Mouse (Mus musculus): Measurements from ENCODE around the gene Wdr93.

Wdr93 gene

DNA sequence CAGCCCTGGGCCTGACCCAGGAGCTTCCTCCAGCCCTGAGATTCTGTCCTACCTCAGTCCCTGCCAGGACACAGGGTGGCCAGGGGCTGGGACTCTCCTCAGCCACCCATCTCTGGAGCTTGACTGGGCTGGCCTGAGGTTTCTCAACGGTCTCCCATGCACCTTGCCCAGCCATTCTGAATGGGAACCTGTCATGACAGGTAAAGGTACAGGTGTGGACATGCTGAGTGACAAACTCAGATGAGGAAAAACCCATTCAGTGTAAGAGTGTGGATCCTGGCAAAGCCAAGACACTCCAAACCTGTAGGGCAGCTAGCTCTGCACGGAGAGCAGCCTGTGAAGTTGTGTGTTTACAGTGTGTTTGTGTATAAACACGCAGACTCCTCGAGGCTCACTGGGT lies 57.4 kb downstream of the Wdr93 start:
- DNase-seq (ENCODE audit: low read depth, low spot score), result no peak

DNA sequence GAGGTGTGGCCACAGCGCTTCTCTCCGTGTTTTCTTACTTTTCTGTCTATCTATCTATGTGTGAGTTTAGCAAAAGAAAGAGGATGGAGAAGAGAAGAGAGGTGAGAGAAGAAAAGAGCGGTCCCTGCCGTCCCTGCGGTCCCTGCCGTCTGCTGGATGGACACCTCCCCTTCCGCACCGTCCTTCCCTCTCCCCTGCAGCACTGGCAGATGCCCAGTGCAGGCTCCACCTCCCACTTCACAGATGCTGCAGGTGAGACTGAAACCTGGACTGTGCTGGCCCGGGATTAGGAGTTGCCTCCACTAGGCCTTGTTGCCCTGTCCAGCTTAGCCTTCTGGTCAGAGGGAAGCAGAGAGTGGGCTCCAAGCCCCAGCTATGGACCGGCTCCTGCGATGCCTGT lies 58.4 kb downstream of the Wdr93 start:
- no peak for DNase-seq (ENCODE audit: low read depth, low spot score)

DNA sequence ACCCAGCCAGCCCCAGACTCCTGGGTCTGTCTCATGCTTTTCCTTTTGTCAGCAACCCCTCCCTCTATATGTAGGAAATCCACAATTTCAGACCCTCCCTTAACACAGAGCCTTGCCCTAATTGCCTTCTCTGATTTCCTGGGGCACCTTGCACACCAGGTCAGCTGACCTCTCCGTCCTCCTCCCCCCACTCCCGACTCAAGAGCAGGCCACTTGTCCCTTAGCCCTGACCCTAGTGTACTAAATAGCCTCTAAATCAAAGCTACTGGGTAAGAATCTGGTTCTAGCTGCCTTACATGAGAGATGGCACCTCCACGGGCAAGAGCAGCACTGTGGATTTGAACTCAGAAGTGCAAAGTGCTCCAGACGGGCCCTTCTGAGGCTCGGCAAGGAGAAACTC lies 59.1 kb downstream of the Wdr93 start:
- no peak for DNase-seq (ENCODE audit: low read depth, low spot score)

DNA sequence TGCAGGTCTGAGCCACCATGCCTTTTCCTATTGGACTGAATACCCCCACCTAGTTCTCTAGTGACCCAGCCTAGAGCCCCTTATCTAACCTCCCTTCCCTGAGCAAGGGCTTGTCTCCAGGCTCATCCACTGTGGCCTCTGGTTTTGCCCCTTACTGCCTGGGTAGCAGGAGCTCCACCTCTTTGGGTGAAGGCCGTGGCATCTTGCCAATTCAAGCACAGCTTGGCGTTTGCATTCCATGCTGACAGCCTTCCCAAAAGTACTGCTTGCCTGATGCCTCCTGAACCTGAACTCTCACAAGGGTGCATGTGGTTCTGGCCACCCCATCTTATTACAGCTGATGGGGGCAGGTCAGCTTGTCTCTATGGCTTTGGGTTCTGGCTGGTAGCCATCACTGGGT lies 60.9 kb downstream of the Wdr93 start:
- no peak for DNase-seq (ENCODE audit: low read depth, low spot score)

GRCm38 (mm10) chr7:79808561-79808960 lies 65.6 kb downstream of the Wdr93 start:
- no peak for DNase-seq (ENCODE audit: low read depth, low spot score)

GRCm38 (mm10) chr7:79810611-79811506 lies 67.9 kb downstream of the Wdr93 start, which contains the start of gene Mesp2:
Gene Mesp2 (plus strand): TSS chr7:79810727.
- DNase-seq (ENCODE audit: low read depth, low spot score), result peak; percentile 80

GRCm38 (mm10) chr7:79813409-79813808 lies 70.4 kb downstream of the Wdr93 start:
- DNase-seq (ENCODE audit: low read depth, low spot score), result no peak

DNA sequence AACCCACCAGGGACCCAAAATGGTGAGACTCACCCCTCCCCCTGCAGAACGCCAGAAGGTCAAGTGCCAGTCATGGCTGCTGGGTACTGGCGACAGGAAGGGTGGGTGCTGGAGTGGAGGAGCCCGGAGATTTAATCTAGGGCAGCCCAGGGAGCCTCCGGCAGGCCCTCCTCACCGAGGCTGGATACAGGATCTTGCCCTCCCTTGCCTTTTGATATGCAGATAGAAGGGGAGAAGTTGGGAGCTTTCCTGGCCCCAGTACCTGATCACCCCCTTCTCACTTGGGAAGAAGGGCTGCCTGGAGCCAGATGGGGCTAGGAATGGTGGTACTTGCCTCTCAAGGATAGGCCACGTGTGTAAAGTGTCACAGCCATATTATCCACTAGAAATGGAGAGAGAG lies 75.4 kb downstream of the Wdr93 start:
- no peak for DNase-seq (ENCODE audit: low read depth, low spot score)

DNA sequence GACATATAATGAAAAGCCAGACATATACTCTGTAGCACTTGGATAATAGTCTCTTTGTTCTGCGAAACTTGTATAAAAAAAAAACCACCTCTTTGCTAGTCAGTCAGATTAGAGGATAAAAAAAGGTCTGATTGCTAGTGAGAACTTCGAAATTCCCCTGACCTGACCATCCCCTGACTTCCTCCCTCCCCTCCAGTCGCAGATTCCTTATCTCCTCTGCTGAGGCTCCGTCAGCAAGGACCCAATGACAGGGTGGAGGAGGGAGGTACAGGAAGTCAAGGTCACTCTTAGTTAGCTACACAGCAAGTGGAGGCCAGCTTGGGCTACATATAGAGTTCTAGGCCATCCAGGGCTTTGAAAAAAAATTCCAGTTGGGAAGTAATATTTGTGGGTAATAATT lies 76.6 kb downstream of the Wdr93 start:
- DNase-seq (ENCODE audit: low read depth, low spot score), result no peak

DNA sequence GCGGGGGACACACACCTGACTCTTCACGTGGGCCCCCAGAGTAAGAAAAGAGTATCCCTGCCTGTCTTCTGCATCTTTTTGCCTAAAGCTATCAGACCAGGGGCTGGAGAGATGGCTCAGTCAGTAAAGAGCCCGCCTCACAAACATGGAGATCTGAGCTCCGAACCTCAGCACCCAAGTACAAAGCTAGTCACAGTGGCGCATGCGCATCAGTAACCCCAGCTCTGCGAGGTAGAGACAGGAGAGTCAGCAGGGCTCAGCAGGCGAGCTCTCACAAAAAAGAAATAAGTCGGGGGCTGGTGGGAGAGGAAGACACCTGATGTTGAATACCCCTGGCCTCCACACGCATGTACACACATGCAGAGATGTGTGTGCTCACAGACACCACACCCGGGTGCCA lies 77.0 kb downstream of the Wdr93 start:
- DNase-seq (ENCODE audit: low read depth, low spot score), result no peak

- DNase-seq (ENCODE audit: low read depth, low spot score), result no peak
These were observed 79.2 kb downstream of the Wdr93 start for GRCm38 (mm10) chr7:79822092-79822695.

GRCm38 (mm10) chr7:79828341-79828740 lies 85.4 kb downstream of the Wdr93 start:
- DNase-seq (ENCODE audit: low read depth, low spot score), result no peak

DNA sequence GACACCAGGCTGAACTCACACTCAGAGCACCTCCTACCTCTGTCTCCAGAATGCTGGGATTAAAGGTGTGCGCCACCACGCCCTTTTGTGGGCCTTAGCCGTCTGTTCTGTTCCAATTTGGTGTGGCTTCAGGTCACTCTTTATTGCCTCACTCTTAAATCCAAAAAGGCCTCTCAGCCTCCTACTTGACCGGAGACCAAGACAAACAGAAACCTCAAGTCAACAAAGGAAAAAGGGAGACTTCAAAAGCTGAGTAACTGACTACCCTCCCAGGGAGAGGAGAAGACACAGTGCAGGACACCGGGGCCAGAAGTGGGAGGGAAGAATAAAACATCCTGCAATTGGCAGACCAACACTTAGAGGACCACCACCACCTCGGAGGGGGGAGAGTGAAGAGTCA lies 88.2 kb downstream of the Wdr93 start:
- no peak for DNase-seq (ENCODE audit: low read depth, low spot score)

DNA sequence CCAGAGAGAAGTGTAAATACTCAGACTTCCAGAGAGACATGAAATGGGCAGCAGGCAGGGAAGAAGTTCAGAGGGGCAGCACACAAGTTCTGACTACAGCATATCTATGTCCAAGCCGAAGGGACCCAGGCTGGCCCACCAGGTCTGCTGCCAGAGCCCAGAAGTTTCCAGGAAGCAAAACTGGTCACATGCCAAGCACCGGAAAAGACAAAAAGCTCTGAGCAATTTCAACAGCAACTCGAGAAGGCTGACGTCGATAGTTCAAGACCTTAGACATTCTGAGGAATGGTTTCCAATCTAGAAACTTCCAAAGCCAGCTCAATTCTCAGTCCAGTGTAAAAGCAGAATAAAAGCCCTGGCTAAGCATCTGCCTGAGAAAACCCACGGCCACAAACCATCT lies 88.6 kb downstream of the Wdr93 start:
- no peak for DNase-seq (ENCODE audit: low read depth, low spot score)

DNA sequence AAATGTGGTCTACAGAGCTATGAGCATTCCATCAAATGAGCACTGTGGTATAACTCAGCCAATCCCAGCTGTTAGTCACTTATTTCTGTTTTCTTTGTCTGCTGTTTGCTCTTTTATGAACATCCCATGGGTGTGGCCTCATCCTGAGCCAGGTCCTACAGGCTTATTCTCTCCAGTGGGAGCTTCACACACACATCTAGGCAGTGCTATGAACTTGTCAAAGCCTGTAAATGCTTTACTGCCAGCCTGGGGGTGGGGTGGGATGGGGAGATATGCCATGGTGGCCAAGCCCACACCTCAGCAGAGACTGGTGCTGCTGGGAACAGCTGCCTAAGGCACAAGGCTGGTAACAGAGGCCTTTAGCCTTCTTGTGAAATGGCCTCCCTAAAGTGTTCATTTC lies 90.0 kb downstream of the Wdr93 start:
- no peak for DNase-seq (ENCODE audit: low read depth, low spot score)

DNA sequence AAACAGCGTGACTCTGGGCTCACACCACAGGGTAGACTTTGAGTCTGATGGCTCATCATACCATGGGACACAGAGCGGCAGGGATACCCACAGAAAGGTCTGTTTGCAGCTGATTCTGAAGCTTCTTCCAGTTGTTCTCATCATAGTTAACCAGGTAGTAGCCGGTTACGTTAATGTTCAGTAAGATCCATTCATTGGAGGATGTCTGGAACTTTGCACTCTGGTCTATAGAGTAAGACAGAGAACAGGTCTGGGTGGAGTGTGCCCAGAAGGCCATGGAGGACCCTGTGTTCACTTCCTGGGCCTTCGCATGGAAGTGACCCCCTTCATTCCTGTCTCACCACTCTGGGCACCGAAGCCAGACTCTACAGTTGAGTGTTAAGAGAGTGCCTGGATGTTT lies 92.2 kb downstream of the Wdr93 start:
- no peak for DNase-seq (ENCODE audit: low read depth, low spot score)
